Comparison of ENCODE assay signal across 28 mouse cellular contexts in the genomic region with DNA sequence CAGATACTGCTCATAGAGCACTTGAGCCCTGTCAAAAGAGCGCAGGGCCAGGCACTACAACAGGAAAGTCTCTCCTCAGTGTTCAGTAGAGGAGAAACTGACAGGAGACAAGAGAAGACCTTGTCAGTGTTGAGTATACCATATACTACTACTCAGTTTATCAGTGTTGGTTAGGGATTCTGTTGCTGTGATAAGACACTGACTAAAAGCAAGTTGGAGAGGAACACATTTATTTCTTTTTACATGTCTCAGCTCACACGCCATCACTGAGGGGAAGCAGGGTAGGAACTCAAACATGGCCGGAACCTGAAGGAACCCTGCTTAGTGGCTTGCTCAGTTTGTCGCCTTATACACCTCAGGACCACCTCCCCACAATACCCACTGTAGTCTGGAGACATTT.
"Had no signal": no experiment of that assay in that cellular context is flagged by ENCODE, and none has a peak within 500 bp of the region (broad histone marks: within the 10 kb centered on the region; RNA-seq: fewer than 3 reads in every experiment).

No protein-coding gene starts in this region.

- H3K4me3 ChIP-seq: embryonic facial prominence, embryonic 10.5 days; embryonic facial prominence, embryonic 12.5 days; embryonic facial prominence, embryonic 13.5 days; embryonic facial prominence, embryonic 15.5 days; erythroblast, embryonic 14.5 days; forebrain, embryonic 10.5 days; forebrain, embryonic 12.5 days; forebrain, embryonic 13.5 days; forebrain, embryonic 15.5 days; gastrocnemius, adult 2 months; heart, adult 2 months had no signal

- H3K4me2 ChIP-seq: embryonic facial prominence, embryonic 12.5 days; embryonic facial prominence, embryonic 13.5 days; embryonic facial prominence, embryonic 15.5 days; forebrain, embryonic 12.5 days; forebrain, embryonic 13.5 days; forebrain, embryonic 15.5 days had no signal

- H3K27ac ChIP-seq: embryonic facial prominence, embryonic 10.5 days; embryonic facial prominence, embryonic 12.5 days; embryonic facial prominence, embryonic 13.5 days; embryonic facial prominence, embryonic 15.5 days; forebrain, embryonic 10.5 days; forebrain, embryonic 12.5 days; forebrain, embryonic 13.5 days; forebrain, embryonic 15.5 days; gastrocnemius, adult 2 months; heart, adult 2 months had no signal

- H3K4me1 ChIP-seq: embryonic facial prominence, embryonic 10.5 days; embryonic facial prominence, embryonic 12.5 days; embryonic facial prominence, embryonic 13.5 days; forebrain, embryonic 12.5 days; forebrain, embryonic 13.5 days; forebrain, embryonic 15.5 days had no signal

- DNase-seq: cerebellum, adult 8-10 months; cerebellum, adult 9-10 months; cerebellum, adult 9-11 months; cerebellum, postnatal 10 days; cerebellum, postnatal 14 days; cerebellum, postnatal 25 days; cerebellum, postnatal 36 days; embryo, embryonic 11 days; forebrain, postnatal 0 days; gastrocnemius, adult 2 months; gastrocnemius, postnatal 10 days; gastrocnemius, postnatal 14 days; gastrocnemius, postnatal 25 days; gastrocnemius, postnatal 36 days; heart, adult 11 months; heart, adult 18-20 months; heart, adult 2 months had no signal

- H3K9me3 ChIP-seq: embryonic facial prominence, embryonic 10.5 days; embryonic facial prominence, embryonic 12.5 days; embryonic facial prominence, embryonic 13.5 days; embryonic facial prominence, embryonic 15.5 days; forebrain, embryonic 10.5 days; forebrain, embryonic 12.5 days; forebrain, embryonic 13.5 days; forebrain, embryonic 15.5 days had no signal

- H3K36me3 ChIP-seq: embryonic facial prominence, embryonic 10.5 days; embryonic facial prominence, embryonic 12.5 days; embryonic facial prominence, embryonic 13.5 days; embryonic facial prominence, embryonic 15.5 days; forebrain, embryonic 10.5 days; forebrain, embryonic 12.5 days; forebrain, embryonic 15.5 days had no signal

- H3K9ac ChIP-seq: embryonic facial prominence, embryonic 12.5 days; embryonic facial prominence, embryonic 13.5 days; embryonic facial prominence, embryonic 15.5 days; forebrain, embryonic 12.5 days; forebrain, embryonic 13.5 days; forebrain, embryonic 15.5 days; forebrain, postnatal 0 days had no signal

- H3K27me3 ChIP-seq: embryonic facial prominence, embryonic 12.5 days; embryonic facial prominence, embryonic 13.5 days; embryonic facial prominence, embryonic 15.5 days; forebrain, embryonic 12.5 days; forebrain, embryonic 13.5 days; forebrain, embryonic 15.5 days had no signal

- ATAC-seq: forebrain, embryonic 13.5 days; forebrain, embryonic 14.5 days; forebrain, embryonic 15.5 days; forebrain, embryonic 16.5 days; forebrain, postnatal 0 days had no signal
